Mouse (Mus musculus): ENCODE measurements around the gene Herc6. TPM values are rescaled to one million over a fixed set of nuclear protein-coding genes. Genes with fewer than 3 reads are reported as not detected.

The Herc6 gene
- polyA plus RNA-seq, 1 experiment from 2014 or later: 3.0 TPM

- ATAC-seq (replicated peaks; ENCODE audit: low FRiP score, low read depth) (no peak), DNase-seq (ENCODE audit: low spot score) (no peak)
- Histone ChIP-seq H3K27me3 (ENCODE audit: insufficient read depth, low read length) (no peaks in the 10 kb centered on the region), H3K9ac (ENCODE audit: low read depth, low read length) (no peak overlapping the region), H3K4me1 (replicated peaks; ENCODE audit: insufficient read depth, low read length) (no peaks in the 10 kb centered on the region), H3K36me3 (ENCODE audit: insufficient read depth, low read length) (no peaks in the 10 kb centered on the region), H3K4me3 (replicated peaks; ENCODE audit: low read depth, low read length) (no peak overlapping the region), H3K4me2 (ENCODE audit: low read length) (no peak overlapping the region), H3K9me3 (replicated peaks; ENCODE audit: low read length) (no peaks in the 10 kb centered on the region), H3K27ac (no peak overlapping the region)
- WGBS: 94% methylated on average over 1 of the region's 1 CpGs
- no peak for TF ChIP-seq CTCF (IDR thresholded peaks at IDR 0.05; ENCODE audit: low read depth)
Observed at GRCm38 (mm10) chr6:57706721-57707120, 125.9 kb downstream of the Herc6 start.

- H3K4me1 ChIP-seq (replicated peaks; ENCODE audit: insufficient read depth, low read length): no peaks in the 10 kb centered on the region
- H3K36me3 ChIP-seq (ENCODE audit: insufficient read depth, low read length): 0 out of 2 replicates have a peak, but pooled peaks cover 8% of the 10 kb centered on the region
- TF ChIP-seq CTCF (IDR thresholded peaks at IDR 0.05; ENCODE audit: low read depth): peak; percentile 23; the same call in 1 of the 2 replicates
- 20% methylated on average over 1 of the region's 1 CpGs for WGBS
- no peak overlapping the region for H3K4me2 ChIP-seq (ENCODE audit: low read length)
- H3K9ac ChIP-seq (ENCODE audit: low read depth, low read length): no peak overlapping the region
- no peaks in the 10 kb centered on the region for H3K9me3 ChIP-seq (replicated peaks; ENCODE audit: low read length)
- H3K4me3 ChIP-seq (replicated peaks; ENCODE audit: low read depth, low read length): no peak overlapping the region
- ATAC-seq (replicated peaks; ENCODE audit: low FRiP score, low read depth) (peak; percentile 59; the same call in 1 of the 2 replicates), DNase-seq (ENCODE audit: low spot score) (peak; percentile 10)
- H3K27me3 ChIP-seq (ENCODE audit: insufficient read depth, low read length): no peaks in the 10 kb centered on the region
- H3K27ac ChIP-seq: no peak overlapping the region
Observed at GRCm38 (mm10) chr6:57711726-57712125, 130.9 kb downstream of the Herc6 start.

Other genes starting within 250 kb of the Herc6 start
- not detected in 2 replicates for gene Vmn1r17, start 217.3 kb upstream of the Herc6 start, polyA plus RNA-seq (2015; fragmentation: Nextera tagmentation; extraction: Ambion mirVana)
- gene Vmn1r18, start 185.2 kb upstream of the Herc6 start, polyA plus RNA-seq (2015; fragmentation: Nextera tagmentation; extraction: Ambion mirVana): not detected in 2 replicates
- gene Vmn1r19, start 177.2 kb upstream of the Herc6 start, polyA plus RNA-seq (2015; fragmentation: Nextera tagmentation; extraction: Ambion mirVana): not detected in 2 replicates
- gene Vmn1r20, start 152.1 kb upstream of the Herc6 start, polyA plus RNA-seq (2015; fragmentation: Nextera tagmentation; extraction: Ambion mirVana): not detected in 2 replicates
- gene Ppm1k, start 45.5 kb upstream of the Herc6 start, polyA plus RNA-seq (2015; fragmentation: Nextera tagmentation; extraction: Ambion mirVana): 2.7 and 3.6 TPM in 2 replicates
- 30.4 and 31.6 TPM in 2 replicates for gene Pyurf, start 111.1 kb downstream of the Herc6 start, polyA plus RNA-seq (2015; fragmentation: Nextera tagmentation; extraction: Ambion mirVana)
- gene Lancl2, start 121.5 kb downstream of the Herc6 start, polyA plus RNA-seq (2015; fragmentation: Nextera tagmentation; extraction: Ambion mirVana): 22.8 and 23.7 TPM in 2 replicates
- 26.2 and 27.0 TPM in 2 replicates for gene Vopp1, start 244.2 kb downstream of the Herc6 start, polyA plus RNA-seq (2015; fragmentation: Nextera tagmentation; extraction: Ambion mirVana)